8 mouse cellular contexts compared by ENCODE assay signal in genomic region chr4:109393902-109394301, GRCm38 (mm10). TPM values are rescaled to one million over a fixed set of nuclear protein-coding genes. Genes with fewer than 3 reads are reported as not detected.
DNase-seq lines count a peak whose midpoint lies in the region; ATAC-seq and TF ChIP-seq lines count a peak whose summit lies in the region.

No protein-coding gene starts in this region.

- peak; percentile 17 to 32 for DNase-seq in lung, adult 18-20 months
- DNase-seq in lung, postnatal 14 days, result no peak
- peak; percentile 67 for DNase-seq in intestine, embryonic 14.5 days (ENCODE audit: low spot score)
- peak; percentile 14 for DNase-seq in lung, postnatal 0 days (ENCODE audit: low spot score)
- peak; percentile 74 for DNase-seq in stomach, postnatal 0 days (ENCODE audit: low spot score)
- no peak for DNase-seq in left cerebral cortex, adult 18-20 months (ENCODE audit: low spot score in 2 of 2)
- DNase-seq in left cerebral cortex, postnatal 36 days (ENCODE audit: low spot score in 2 of 2), result no peak

- WGBS in intestine, embryonic 14.5 days, result 9% methylated on average over 13 of the region's 13 CpGs
- WGBS in lung, postnatal 0 days, result 9% methylated on average over 13 of the region's 13 CpGs
- WGBS in stomach, postnatal 0 days, result 5% methylated on average over 13 of the region's 13 CpGs

- peak; percentile 42 for TF ChIP-seq CTCF in lung, postnatal 0 days (IDR thresholded peaks at IDR 0.05)
- TF ChIP-seq CTCF in stomach, postnatal 0 days (IDR thresholded peaks at IDR 0.05; ENCODE audit: low read depth), result peak; percentile 43; the same call in 1 of the 2 replicates

- H3K36me3 ChIP-seq in erythroblast, embryonic 14.5 days (ENCODE audit: control insufficient read depth), result peaks cover 17% of the 10 kb centered on the region
- peaks cover under 1% of the 10 kb centered on the region; the same call in 1 of the 2 replicates for H3K36me3 ChIP-seq in intestine, embryonic 14.5 days (ENCODE audit: control insufficient read depth, insufficient read depth, low read length)
- no peaks in the 10 kb centered on the region for H3K36me3 ChIP-seq in lung, postnatal 0 days (ENCODE audit: insufficient read depth, low read length)
- H3K36me3 ChIP-seq in stomach, postnatal 0 days (ENCODE audit: control insufficient read depth, insufficient read depth, low read length), result no peaks in the 10 kb centered on the region

- H3K4me2 ChIP-seq in intestine, embryonic 14.5 days (ENCODE audit: low read length), result peak overlapping the region; percentile 46
- peak overlapping the region; percentile 38 for H3K4me2 ChIP-seq in lung, postnatal 0 days (replicated peaks; ENCODE audit: low read depth, low read length)
- peak overlapping the region; percentile 51 for H3K4me2 ChIP-seq in stomach, postnatal 0 days (replicated peaks; ENCODE audit: low read depth)

- peak overlapping the region; percentile 49 for H3K4me3 ChIP-seq in erythroblast, embryonic 14.5 days (replicated peaks)
- H3K4me3 ChIP-seq in intestine, embryonic 14.5 days (ENCODE audit: low read depth, low read length), result no peak overlapping the region; the same call in 1 of the 2 replicates
- H3K4me3 ChIP-seq in lung, postnatal 0 days (ENCODE audit: low read depth, low read length), result no peak overlapping the region
- peak overlapping the region; percentile 8; the same call in 1 of the 2 replicates for H3K4me3 ChIP-seq in stomach, postnatal 0 days (ENCODE audit: low read depth, low read length)

- H3K9me3 ChIP-seq in erythroblast, embryonic 14.5 days (ENCODE audit: control insufficient read depth, low read length), result no peaks in the 10 kb centered on the region
- no peaks in the 10 kb centered on the region for H3K9me3 ChIP-seq in intestine, embryonic 14.5 days (ENCODE audit: control insufficient read depth, low read length)
- H3K9me3 ChIP-seq in lung, postnatal 0 days (ENCODE audit: low read length), result no peaks in the 10 kb centered on the region
- no peaks in the 10 kb centered on the region for H3K9me3 ChIP-seq in stomach, postnatal 0 days (ENCODE audit: control insufficient read depth, low read length)

- intact Hi-C loops in left cerebral cortex, postnatal 36 days (cut with DNase I), result no loop called here

- H3K4me1 ChIP-seq in erythroblast, embryonic 14.5 days (ENCODE audit: control insufficient read depth), result peaks cover 26% of the 10 kb centered on the region
- no peaks in the 10 kb centered on the region for H3K4me1 ChIP-seq in intestine, embryonic 14.5 days (replicated peaks; ENCODE audit: control insufficient read depth, insufficient read depth, low read length)
- H3K4me1 ChIP-seq in lung, postnatal 0 days (ENCODE audit: insufficient read depth, low read depth, low read length), result no peaks in the 10 kb centered on the region; the same call in 1 of the 2 replicates
- H3K4me1 ChIP-seq in stomach, postnatal 0 days (replicated peaks; ENCODE audit: control insufficient read depth, insufficient read depth), result 0 out of 2 replicates have a peak, but pooled peaks cover 4% of the 10 kb centered on the region

- H3K27me3 ChIP-seq in erythroblast, embryonic 14.5 days (ENCODE audit: control insufficient read depth), result peaks cover 9% of the 10 kb centered on the region
- no peaks in the 10 kb centered on the region for H3K27me3 ChIP-seq in intestine, embryonic 14.5 days (replicated peaks; ENCODE audit: control insufficient read depth, insufficient read depth, low read length)
- no peaks in the 10 kb centered on the region for H3K27me3 ChIP-seq in lung, postnatal 0 days (replicated peaks; ENCODE audit: insufficient read depth, low read length)
- no peaks in the 10 kb centered on the region for H3K27me3 ChIP-seq in stomach, postnatal 0 days (ENCODE audit: control insufficient read depth, insufficient read depth, low read length)

- no peak for TF ChIP-seq EP300 in lung, postnatal 0 days (IDR thresholded peaks at IDR 0.05)
- no peak for TF ChIP-seq EP300 in stomach, postnatal 0 days (optimal IDR thresholded peaks at IDR 0.05)

- H3K27ac ChIP-seq in intestine, embryonic 14.5 days (ENCODE audit: low read depth), result no peak overlapping the region
- no peak overlapping the region for H3K27ac ChIP-seq in lung, postnatal 0 days (ENCODE audit: low read length)
- H3K27ac ChIP-seq in stomach, postnatal 0 days (replicated peaks), result 0 out of 2 replicates have a peak overlapping the region, but pooled peaks have one; percentile 13

- peak; percentile 82 for ATAC-seq in intestine, embryonic 14.5 days (replicated peaks; ENCODE audit: low FRiP score, low TSS enrichment, low read depth)
- ATAC-seq in lung, postnatal 0 days, result peak; percentile 65
- peak; percentile 88 for ATAC-seq in stomach, postnatal 0 days (ENCODE audit: low FRiP score, low TSS enrichment)

- H3K9ac ChIP-seq in intestine, embryonic 14.5 days (ENCODE audit: low read length), result 0 out of 2 replicates have a peak overlapping the region, but pooled peaks have one; percentile 20
- H3K9ac ChIP-seq in lung, postnatal 0 days (replicated peaks; ENCODE audit: low read depth), result no peak overlapping the region
- 0 out of 2 replicates have a peak overlapping the region, but pooled peaks have one; percentile 43 for H3K9ac ChIP-seq in stomach, postnatal 0 days (ENCODE audit: low read length)

RNA-seq across cellular contexts. Expression of gene Ttc39a, which starts 12.5 kb away (rescaled TPM):
- 4.4 and 5.5 TPM in 2 replicates for polyA plus RNA-seq in erythroblast, embryonic 14.5 days (2012)
- 11.9 and 14.7 TPM in 2 replicates for polyA plus RNA-seq in intestine, embryonic 14.5 days (2014; fragmentation: Nextera tagmentation; extraction: Ambion mirVana)
- polyA plus RNA-seq in lung, postnatal 0 days (2015; fragmentation: Nextera tagmentation; extraction: Ambion mirVana), result 9.3 and 10.2 TPM in 2 replicates
- polyA plus RNA-seq in stomach, postnatal 0 days (2015; fragmentation: Nextera tagmentation; extraction: Ambion mirVana), result 29.7 and 30.2 TPM in 2 replicates
- 1 to 10 TPM; 2.7 to 4.3 TPM for total RNA-seq in left cerebral cortex, adult 18-20 months (2021)
- total RNA-seq in left cerebral cortex, postnatal 36 days (2021), result 1 to 10 TPM; 3.1 TPM

Comparison
In these comparisons a context has a peak if more than half of its experiments do, and no peak if none do; other contexts are left out.
1. DNase-seq: peak in lung, adult 18-20 months (2 of 2), intestine, embryonic 14.5 days (single experiment), lung, postnatal 0 days (single experiment) and stomach, postnatal 0 days (single experiment); none in lung, postnatal 14 days (single experiment), left cerebral cortex, adult 18-20 months (0 of 2) and left cerebral cortex, postnatal 36 days (0 of 2).
2. H3K4me3 ChIP-seq: peak in erythroblast, embryonic 14.5 days (single experiment) and stomach, postnatal 0 days (single experiment); none in intestine, embryonic 14.5 days (single experiment) and lung, postnatal 0 days (single experiment).
3. Peak in every context shown above with its lines, with median percentiles within 50 percentile points of each other: ATAC-seq and H3K4me2 ChIP-seq.